In genomic region chr12:8099821-8100220, GRCm38 (mm10) we compare ENCODE assay signal across 9 mouse cellular contexts.
DNase-seq lines count a peak whose midpoint lies in the region; ATAC-seq lines count a peak whose summit lies in the region.
"Had no signal": no experiment of that assay in that cellular context is flagged by ENCODE, and none has a peak within 500 bp of the region (broad histone marks: within the 10 kb centered on the region; RNA-seq: fewer than 3 reads in every experiment).

No protein-coding gene starts in this region.

- DNase-seq in neural tube, embryonic 10.5 days (ENCODE audit: extremely low spot score, low spot score): peak; percentile 42
- DNase-seq in embryo, embryonic 10 days (ENCODE audit: low spot score): peak; percentile 68
- peak; percentile 21 to 79 for DNase-seq in kidney, postnatal 36 days
- peak; percentile 12 for DNase-seq in testis, postnatal 14 days (ENCODE audit: low spot score)
- DNase-seq in right cerebral cortex, postnatal 10 days (ENCODE audit: low spot score in 2 of 2): no peak
- DNase-seq: forebrain, postnatal 0 days had no signal

- ATAC-seq in neural tube, embryonic 15.5 days (ENCODE audit: low FRiP score): no peak
- ATAC-seq in frontal cortex, adult (ENCODE audit: low TSS enrichment): no peak
- ATAC-seq: forebrain, postnatal 0 days had no signal

- no peaks in the 10 kb centered on the region for H3K27me3 ChIP-seq in neural tube, embryonic 15.5 days (replicated peaks)

- no peak overlapping the region for H3K27ac ChIP-seq in neural tube, embryonic 15.5 days (replicated peaks)
- H3K27ac ChIP-seq: liver, embryonic 14.5 days had no signal

- no peaks in the 10 kb centered on the region for H3K9me3 ChIP-seq in neural tube, embryonic 15.5 days (replicated peaks)

- no peaks in the 10 kb centered on the region for H3K36me3 ChIP-seq in neural tube, embryonic 15.5 days

- H3K4me2 ChIP-seq in neural tube, embryonic 15.5 days: no peak overlapping the region

- H3K4me1 ChIP-seq in neural tube, embryonic 15.5 days: no peaks in the 10 kb centered on the region

- no peak overlapping the region for H3K4me3 ChIP-seq in neural tube, embryonic 15.5 days (replicated peaks)

- 51% methylated on average over 2 of the region's 2 CpGs for WGBS in neural tube, embryonic 15.5 days

- H3K9ac ChIP-seq in neural tube, embryonic 15.5 days (replicated peaks): no peak overlapping the region
- H3K9ac ChIP-seq: forebrain, postnatal 0 days; liver, embryonic 14.5 days had no signal

Comparison
In these comparisons a context has a peak if more than half of its experiments do, and no peak if none do; other contexts are left out.
1. DNase-seq: peak in neural tube, embryonic 10.5 days (single experiment), embryo, embryonic 10 days (single experiment), kidney, postnatal 36 days (2 of 2) and testis, postnatal 14 days (single experiment); none in right cerebral cortex, postnatal 10 days (0 of 2).